Mouse (Mus musculus): ENCODE measurements around the gene Camkk1.

- TF ChIP-seq CTCF (IDR thresholded peaks at IDR 0.05) = no peak
- TF ChIP-seq EP300 (IDR thresholded peaks at IDR 0.05) = no peak
Measured at GRCm38 (mm10) chr11:73044229-73044755, 25.5 kb downstream of the Camkk1 start.
